ENCODE assay signal across 10 mouse cellular contexts in the genomic region with DNA sequence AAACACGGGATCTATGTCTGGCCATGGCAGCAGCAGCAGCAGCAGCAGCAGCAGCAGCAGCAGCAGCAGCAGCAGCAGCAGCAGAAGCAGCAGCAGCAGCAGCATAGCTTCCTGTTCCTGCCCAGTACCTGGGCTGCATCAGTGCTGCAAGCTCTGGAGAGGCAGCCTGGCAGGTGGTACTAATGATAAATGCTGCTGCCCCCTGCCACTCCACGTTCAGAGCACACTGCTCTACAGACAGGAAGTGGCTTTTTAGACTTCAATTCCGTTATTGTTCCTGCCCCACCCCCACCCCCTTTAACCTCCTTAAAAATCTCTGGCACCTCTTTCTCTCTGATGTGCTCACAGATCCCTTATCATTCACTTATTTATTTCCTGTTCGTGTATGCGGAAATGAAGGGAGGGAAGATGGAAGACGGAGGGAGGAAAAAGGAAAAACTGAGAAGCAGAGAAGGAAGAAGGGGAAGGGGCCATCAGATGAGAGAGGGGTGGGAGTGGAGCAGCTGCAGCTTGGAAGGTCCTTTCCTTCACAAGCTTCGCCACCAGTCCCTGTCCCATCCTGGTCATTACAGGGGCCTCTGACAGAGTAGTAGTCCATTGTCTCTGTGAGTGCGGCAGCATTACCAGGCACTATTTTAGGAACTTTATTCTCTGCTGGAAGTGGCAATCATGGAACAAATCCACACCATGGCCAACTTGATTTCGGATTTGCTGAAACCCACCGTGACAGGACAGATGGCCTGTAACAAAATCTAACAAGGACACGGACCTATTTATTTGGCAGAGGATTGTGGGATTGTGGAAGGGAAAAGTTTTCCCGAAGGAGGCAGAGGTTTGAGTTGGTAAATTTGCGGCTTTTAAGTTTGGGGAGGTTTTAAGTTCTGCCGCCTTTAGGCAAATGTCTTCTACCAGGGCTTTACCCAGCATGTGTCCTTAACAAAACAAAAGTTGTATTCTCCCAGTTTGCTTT. TPM values are rescaled to one million over a fixed set of nuclear protein-coding genes. Genes with fewer than 3 reads are reported as not detected.
DNase-seq lines count a peak whose midpoint lies in the region; ATAC-seq lines count a peak whose summit lies in the region.
"Had no signal": no experiment of that assay in that cellular context is flagged by ENCODE, and none has a peak within 500 bp of the region (broad histone marks: within the 10 kb centered on the region; RNA-seq: fewer than 3 reads in every experiment).

No protein-coding gene starts in this region.

- 19% methylated on average over 14 of the region's 14 CpGs for WGBS in kidney, embryonic 15.5 days
- WGBS in forebrain, embryonic 12.5 days = 13% methylated on average over 14 of the region's 14 CpGs

- DNase-seq in kidney, postnatal 36 days = no peak
- peak; percentile 77 for DNase-seq in thymus, postnatal 0 days (ENCODE audit: low spot score)
- no peak for DNase-seq in MN1 (ENCODE audit: low spot score)
- no peak for DNase-seq in left cerebral cortex, adult 9 months (ENCODE audit: low spot score in 2 of 2)
- DNase-seq in frontal cortex, postnatal 25 days (ENCODE audit: low spot score in 2 of 2) = no peak

- no peak overlapping the region for H3K27ac ChIP-seq in kidney, embryonic 15.5 days
- no peak overlapping the region for H3K27ac ChIP-seq in forebrain, embryonic 12.5 days

- H3K9ac ChIP-seq in kidney, embryonic 15.5 days = no peak overlapping the region
- H3K9ac ChIP-seq in forebrain, embryonic 12.5 days = 0 out of 2 replicates have a peak overlapping the region, but pooled peaks have one; percentile 17

- H3K27me3 ChIP-seq in kidney, embryonic 15.5 days = peaks cover 27% of the 10 kb centered on the region
- H3K27me3 ChIP-seq in forebrain, embryonic 12.5 days = peaks cover 23% of the 10 kb centered on the region

- H3K9me3 ChIP-seq in kidney, embryonic 15.5 days (replicated peaks) = no peaks in the 10 kb centered on the region
- H3K9me3 ChIP-seq in forebrain, embryonic 12.5 days = no peaks in the 10 kb centered on the region

- H3K4me1 ChIP-seq in kidney, embryonic 15.5 days = peaks cover 17% of the 10 kb centered on the region
- peaks cover 30% of the 10 kb centered on the region for H3K4me1 ChIP-seq in forebrain, embryonic 12.5 days

- H3K36me3 ChIP-seq in kidney, embryonic 15.5 days = no peaks in the 10 kb centered on the region
- no peaks in the 10 kb centered on the region for H3K36me3 ChIP-seq in forebrain, embryonic 12.5 days (replicated peaks)

- H3K4me3 ChIP-seq in kidney, embryonic 15.5 days (replicated peaks) = no peak overlapping the region
- H3K4me3 ChIP-seq in forebrain, embryonic 12.5 days (replicated peaks) = no peak overlapping the region

- ATAC-seq in kidney, embryonic 15.5 days (replicated peaks; ENCODE audit: low FRiP score) = 0 out of 2 replicates have a peak, but pooled peaks have one; percentile 56
- peak; percentile 58; the same call in 1 of the 2 replicates for ATAC-seq in forebrain, embryonic 12.5 days (ENCODE audit: low FRiP score)
- peak; percentile 48 for ATAC-seq in megakaryocyte, adult 5-6 weeks (ENCODE audit: poor library complexity, severe bottlenecking)
- ATAC-seq: Patski had no signal

- peak overlapping the region; percentile 25 for H3K4me2 ChIP-seq in kidney, embryonic 15.5 days
- H3K4me2 ChIP-seq in forebrain, embryonic 12.5 days = peak overlapping the region; percentile 30

RNA-seq across cellular contexts. Expression of a gene that starts 49.1 kb away (rescaled TPM):
- polyA plus RNA-seq in kidney, embryonic 15.5 days (2015; fragmentation: Nextera tagmentation; extraction: Ambion mirVana) = 1.5 and 2.3 TPM in 2 replicates
- 8.3 and 10.4 TPM in 2 replicates for polyA plus RNA-seq in forebrain, embryonic 12.5 days (2016; fragmentation: Nextera tagmentation; extraction: Ambion mirVana)
- total RNA-seq in megakaryocyte, adult 5-6 weeks (2015) = 1.6 TPM in 1 of 2 replicates, not detected in the other
- total RNA-seq in megakaryocyte, adult 5-6 weeks (2017) = 0.18 and 0.49 TPM in 2 replicates
- 391 and 434 TPM in 2 replicates for polyA plus RNA-seq in thymus, postnatal 0 days (2015; fragmentation: Nextera tagmentation; extraction: Ambion mirVana)
- polyA plus RNA-seq: gonadal fat pad, adult 2 months; Patski had no signal

Comparison
In these comparisons a context has a peak if more than half of its experiments do, and no peak if none do; other contexts are left out.
1. RNA of a gene that starts 49.1 kb away (polyA plus RNA-seq): 391 to 434 TPM in thymus, postnatal 0 days; 8.3 to 10.4 TPM in forebrain, embryonic 12.5 days and 1.5 to 2.3 TPM in kidney, embryonic 15.5 days; every median in the first group is over 10 times any median in the second.
2. Peak in every context shown above with its lines, with median percentiles within 50 percentile points of each other: ATAC-seq.